In the genomic region with DNA sequence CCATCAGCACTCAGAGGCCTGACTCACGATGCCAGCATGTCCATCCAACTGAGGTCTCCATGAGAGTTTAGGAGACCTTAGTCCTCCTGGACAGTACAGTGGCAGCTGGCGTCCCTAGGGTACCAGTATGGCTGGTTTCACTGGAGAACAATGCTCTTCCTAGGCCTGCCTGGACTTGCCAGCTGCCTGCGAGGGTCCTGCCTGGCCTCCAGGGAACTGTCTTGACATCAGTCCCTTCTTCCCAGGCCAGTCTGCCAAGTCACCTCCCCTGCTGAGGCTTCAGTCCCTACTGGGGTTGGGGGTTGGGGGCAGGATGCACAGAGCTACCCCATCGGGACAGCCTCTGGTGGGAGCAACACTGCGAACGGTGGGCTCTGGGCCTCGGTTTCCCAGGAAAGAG, we compare ENCODE assay signal across 23 mouse cellular contexts. TPM values are rescaled to one million over a fixed set of nuclear protein-coding genes. Genes with fewer than 3 reads are reported as not detected.
A peak's percentile ranks its signal among the peaks of the same experiment; 100 is the strongest.
DNase-seq lines count a peak whose midpoint lies in the region; ATAC-seq and TF ChIP-seq lines count a peak whose summit lies in the region.
"Had no signal": no experiment of that assay in that cellular context is flagged by ENCODE, and none has a peak within 500 bp of the region (broad histone marks: within the 10 kb centered on the region; RNA-seq: fewer than 3 reads in every experiment).

No protein-coding gene starts in this region.

- H3K27me3 ChIP-seq in forebrain, embryonic 10.5 days (ENCODE audit: poor library complexity, severe bottlenecking) = peaks cover under 1% of the 10 kb centered on the region; the same call in 1 of the 2 replicates
- H3K27me3 ChIP-seq in forebrain, postnatal 0 days (ENCODE audit: insufficient read depth, low read length) = no peaks in the 10 kb centered on the region
- H3K27me3 ChIP-seq in heart, embryonic 11.5 days (ENCODE audit: control insufficient read depth, insufficient read depth, low read length) = peaks cover 2% of the 10 kb centered on the region; the same call in 1 of the 2 replicates
- H3K27me3 ChIP-seq in heart, embryonic 12.5 days (replicated peaks) = no peaks in the 10 kb centered on the region
- no peaks in the 10 kb centered on the region for H3K27me3 ChIP-seq in kidney, postnatal 0 days (ENCODE audit: insufficient read depth, low read length)
- H3K27me3 ChIP-seq in embryonic facial prominence, embryonic 12.5 days = no peaks in the 10 kb centered on the region
- H3K27me3 ChIP-seq: embryonic facial prominence, embryonic 13.5 days; heart, embryonic 15.5 days; intestine, embryonic 15.5 days had no signal

- no peaks in the 10 kb centered on the region for H3K9me3 ChIP-seq in forebrain, embryonic 10.5 days
- H3K9me3 ChIP-seq in forebrain, postnatal 0 days (ENCODE audit: low read length) = no peaks in the 10 kb centered on the region
- H3K9me3 ChIP-seq in heart, embryonic 11.5 days (replicated peaks; ENCODE audit: control insufficient read depth, low read length) = no peaks in the 10 kb centered on the region
- H3K9me3 ChIP-seq in heart, embryonic 12.5 days (replicated peaks) = no peaks in the 10 kb centered on the region
- no peaks in the 10 kb centered on the region for H3K9me3 ChIP-seq in kidney, postnatal 0 days (replicated peaks; ENCODE audit: low read length)
- H3K9me3 ChIP-seq in embryonic facial prominence, embryonic 12.5 days = no peaks in the 10 kb centered on the region
- H3K9me3 ChIP-seq: embryonic facial prominence, embryonic 13.5 days; heart, embryonic 15.5 days; intestine, embryonic 15.5 days had no signal

- no peak overlapping the region for H3K4me2 ChIP-seq in forebrain, postnatal 0 days (ENCODE audit: low read depth)
- H3K4me2 ChIP-seq in heart, embryonic 11.5 days = no peak overlapping the region
- H3K4me2 ChIP-seq in heart, embryonic 12.5 days = no peak overlapping the region
- H3K4me2 ChIP-seq in kidney, postnatal 0 days (ENCODE audit: low read length) = no peak overlapping the region
- H3K4me2 ChIP-seq in embryonic facial prominence, embryonic 12.5 days (replicated peaks) = no peak overlapping the region
- H3K4me2 ChIP-seq: embryonic facial prominence, embryonic 13.5 days; heart, embryonic 15.5 days; intestine, embryonic 15.5 days had no signal

- peaks cover 53% of the 10 kb centered on the region for H3K4me1 ChIP-seq in forebrain, embryonic 10.5 days
- peaks cover 13% of the 10 kb centered on the region for H3K4me1 ChIP-seq in forebrain, postnatal 0 days (ENCODE audit: insufficient read depth)
- H3K4me1 ChIP-seq in heart, embryonic 11.5 days (ENCODE audit: control insufficient read depth, insufficient read depth, low read length) = peaks cover 18% of the 10 kb centered on the region
- H3K4me1 ChIP-seq in heart, embryonic 12.5 days (replicated peaks) = peaks cover 28% of the 10 kb centered on the region
- H3K4me1 ChIP-seq in kidney, postnatal 0 days (replicated peaks; ENCODE audit: insufficient read depth, low read length) = peaks cover 9% of the 10 kb centered on the region; the same call in 1 of the 2 replicates
- H3K4me1 ChIP-seq in embryonic facial prominence, embryonic 12.5 days = peaks cover 27% of the 10 kb centered on the region

- H3K27ac ChIP-seq in forebrain, embryonic 10.5 days = peak overlapping the region; percentile 73
- no peak overlapping the region for H3K27ac ChIP-seq in forebrain, postnatal 0 days (ENCODE audit: low read depth, low read length)
- H3K27ac ChIP-seq in heart, embryonic 11.5 days (ENCODE audit: low read depth, low read length) = no peak overlapping the region
- no peak overlapping the region for H3K27ac ChIP-seq in heart, embryonic 12.5 days (ENCODE audit: poor library complexity, severe bottlenecking)
- 0 out of 2 replicates have a peak overlapping the region, but pooled peaks have one; percentile 4 for H3K27ac ChIP-seq in kidney, postnatal 0 days
- H3K27ac ChIP-seq in embryonic facial prominence, embryonic 12.5 days = peak overlapping the region; percentile 32
- H3K27ac ChIP-seq: embryonic facial prominence, embryonic 13.5 days; heart, embryonic 15.5 days had no signal

- DNase-seq in forebrain, embryonic 10.5 days (ENCODE audit: extremely low spot score, low spot score) = no peak
- DNase-seq in forebrain, postnatal 0 days = no peak
- DNase-seq in kidney, postnatal 0 days (ENCODE audit: low spot score) = no peak
- no peak for DNase-seq in kidney, postnatal 36 days
- DNase-seq in layer of hippocampus, postnatal 25 days (ENCODE audit: extremely low spot score in 1 of 2, low spot score in 1 of 2) = no peak
- DNase-seq: adrenal gland, postnatal 10 days; B cell, adult 2 months; cerebellum, adult 11 months; cerebellum, adult 8-10 months; cerebellum, postnatal 14 days; embryo, embryonic 11 days; gastrocnemius, postnatal 10 days; heart, postnatal 14 days had no signal

- H3K36me3 ChIP-seq in forebrain, embryonic 10.5 days (replicated peaks) = no peaks in the 10 kb centered on the region
- no peaks in the 10 kb centered on the region for H3K36me3 ChIP-seq in forebrain, postnatal 0 days (ENCODE audit: insufficient read depth)
- H3K36me3 ChIP-seq in heart, embryonic 11.5 days (ENCODE audit: control insufficient read depth, insufficient read depth, low read length) = no peaks in the 10 kb centered on the region
- H3K36me3 ChIP-seq in heart, embryonic 12.5 days = no peaks in the 10 kb centered on the region
- no peaks in the 10 kb centered on the region for H3K36me3 ChIP-seq in kidney, postnatal 0 days (ENCODE audit: insufficient read depth, low read length)
- H3K36me3 ChIP-seq in embryonic facial prominence, embryonic 12.5 days = no peaks in the 10 kb centered on the region
- H3K36me3 ChIP-seq: embryonic facial prominence, embryonic 13.5 days; heart, embryonic 15.5 days; intestine, embryonic 15.5 days had no signal

- no peak for TF ChIP-seq CTCF in forebrain, postnatal 0 days (IDR thresholded peaks at IDR 0.05; ENCODE audit: low read depth)
- TF ChIP-seq CTCF in kidney, postnatal 0 days (IDR thresholded peaks at IDR 0.05; ENCODE audit: low read depth) = no peak

- H3K4me3 ChIP-seq in forebrain, embryonic 10.5 days = no peak overlapping the region
- H3K4me3 ChIP-seq in forebrain, postnatal 0 days (ENCODE audit: low read depth, low read length) = no peak overlapping the region
- no peak overlapping the region for H3K4me3 ChIP-seq in heart, embryonic 11.5 days (ENCODE audit: low read depth, low read length)
- H3K4me3 ChIP-seq in heart, embryonic 12.5 days = no peak overlapping the region
- H3K4me3 ChIP-seq in kidney, postnatal 0 days (replicated peaks; ENCODE audit: low read depth, low read length) = no peak overlapping the region
- no peak overlapping the region for H3K4me3 ChIP-seq in embryonic facial prominence, embryonic 12.5 days
- H3K4me3 ChIP-seq: embryonic facial prominence, embryonic 13.5 days; heart, embryonic 15.5 days; intestine, embryonic 15.5 days had no signal

- H3K9ac ChIP-seq in forebrain, postnatal 0 days = no peak overlapping the region
- peak overlapping the region; percentile 22; the same call in 1 of the 2 replicates for H3K9ac ChIP-seq in heart, embryonic 11.5 days (ENCODE audit: low read depth, low read length)
- no peak overlapping the region for H3K9ac ChIP-seq in heart, embryonic 12.5 days
- H3K9ac ChIP-seq in kidney, postnatal 0 days (ENCODE audit: low read depth, low read length) = no peak overlapping the region
- no peak overlapping the region for H3K9ac ChIP-seq in embryonic facial prominence, embryonic 12.5 days
- H3K9ac ChIP-seq: embryonic facial prominence, embryonic 13.5 days; heart, embryonic 15.5 days; intestine, embryonic 15.5 days had no signal

- ATAC-seq in forebrain, postnatal 0 days = no peak
- ATAC-seq in heart, embryonic 11.5 days (replicated peaks; ENCODE audit: insufficient number of reproducible peaks, low FRiP score, low TSS enrichment) = no peak
- ATAC-seq in heart, embryonic 12.5 days (ENCODE audit: insufficient number of reproducible peaks, low FRiP score) = no peak
- no peak for ATAC-seq in kidney, postnatal 0 days (replicated peaks; ENCODE audit: low FRiP score, low read depth)
- ATAC-seq in embryonic facial prominence, embryonic 12.5 days (ENCODE audit: insufficient number of reproducible peaks, insufficient read depth, low FRiP score, low TSS enrichment) = no peak
- ATAC-seq: CD4-positive, CD25-positive, alpha-beta regulatory T cell, adult 4 months; forebrain, embryonic 14.5 days; intestine, embryonic 15.5 days had no signal

- 89% methylated on average over 7 of the region's 7 CpGs for WGBS in forebrain, embryonic 10.5 days
- 86% methylated on average over 7 of the region's 7 CpGs for WGBS in forebrain, postnatal 0 days
- 83% methylated on average over 7 of the region's 7 CpGs for WGBS in heart, embryonic 11.5 days (ENCODE audit: insufficient replicate concordance)
- WGBS in heart, embryonic 12.5 days = 86% methylated on average over 7 of the region's 7 CpGs
- 90% methylated on average over 7 of the region's 7 CpGs for WGBS in kidney, postnatal 0 days
- 81% methylated on average over 7 of the region's 7 CpGs for WGBS in embryonic facial prominence, embryonic 12.5 days

RNA-seq across cellular contexts. Expression of gene 1700001O22Rik, which starts 11.4 kb away (rescaled TPM):
- 3.3 and 4.8 TPM in 2 replicates for polyA plus RNA-seq in forebrain, embryonic 10.5 days (2016; fragmentation: Nextera tagmentation; extraction: Ambion mirVana)
- total RNA-seq in forebrain, postnatal 0 days (2014; rRNA removed) = 0.77 and 1.8 TPM in 2 replicates
- 1.4 and 1.5 TPM in 2 replicates for polyA plus RNA-seq in forebrain, postnatal 0 days (2015; fragmentation: Nextera tagmentation; extraction: Ambion mirVana)
- polyA plus RNA-seq in heart, embryonic 11.5 days (2014; fragmentation: Nextera tagmentation; extraction: Ambion mirVana) = 1.2 and 1.6 TPM in 2 replicates
- 1.0 and 2.2 TPM in 2 replicates for polyA plus RNA-seq in heart, embryonic 12.5 days (2016; fragmentation: Nextera tagmentation; extraction: Ambion mirVana)
- 4.6 TPM in 2 replicates for polyA plus RNA-seq in kidney, postnatal 0 days (2015; fragmentation: Nextera tagmentation; extraction: Ambion mirVana)
- polyA plus RNA-seq in embryonic facial prominence, embryonic 12.5 days (2016; fragmentation: Nextera tagmentation; extraction: Ambion mirVana) = 3.8 and 4.0 TPM in 2 replicates
- total RNA-seq in layer of hippocampus, postnatal 25 days (2021) = 1 to 10 TPM; 4.0 to 5.5 TPM
- total RNA-seq: common myeloid progenitor, adult 5-6 weeks had no signal

RNA-seq across cellular contexts. Expression of gene Ntmt1, which starts 15.6 kb away (rescaled TPM):
- 124 and 131 TPM in 2 replicates for polyA plus RNA-seq in forebrain, embryonic 10.5 days (2016; fragmentation: Nextera tagmentation; extraction: Ambion mirVana)
- 87.6 and 105 TPM in 2 replicates for total RNA-seq in forebrain, postnatal 0 days (2014; rRNA removed)
- 106 and 107 TPM in 2 replicates for polyA plus RNA-seq in forebrain, postnatal 0 days (2015; fragmentation: Nextera tagmentation; extraction: Ambion mirVana)
- polyA plus RNA-seq in heart, embryonic 11.5 days (2014; fragmentation: Nextera tagmentation; extraction: Ambion mirVana) = 82.6 and 87.5 TPM in 2 replicates
- polyA plus RNA-seq in heart, embryonic 12.5 days (2016; fragmentation: Nextera tagmentation; extraction: Ambion mirVana) = 77.2 and 78.8 TPM in 2 replicates
- polyA plus RNA-seq in kidney, postnatal 0 days (2015; fragmentation: Nextera tagmentation; extraction: Ambion mirVana) = 77.4 and 81.4 TPM in 2 replicates
- 105 and 106 TPM in 2 replicates for polyA plus RNA-seq in embryonic facial prominence, embryonic 12.5 days (2016; fragmentation: Nextera tagmentation; extraction: Ambion mirVana)
- 10 to 100 TPM; 34.8 to 35.2 TPM for total RNA-seq in layer of hippocampus, postnatal 25 days (2021)

RNA-seq across cellular contexts. Expression of gene Asb6, which starts 38.1 kb away (rescaled TPM):
- polyA plus RNA-seq in forebrain, embryonic 10.5 days (2016; fragmentation: Nextera tagmentation; extraction: Ambion mirVana) = 47.5 and 51.2 TPM in 2 replicates
- total RNA-seq in forebrain, postnatal 0 days (2014; rRNA removed) = 32.7 and 45.2 TPM in 2 replicates
- 31.3 and 36.0 TPM in 2 replicates for polyA plus RNA-seq in forebrain, postnatal 0 days (2015; fragmentation: Nextera tagmentation; extraction: Ambion mirVana)
- polyA plus RNA-seq in heart, embryonic 11.5 days (2014; fragmentation: Nextera tagmentation; extraction: Ambion mirVana) = 20.2 and 22.8 TPM in 2 replicates
- 24.2 and 25.5 TPM in 2 replicates for polyA plus RNA-seq in heart, embryonic 12.5 days (2016; fragmentation: Nextera tagmentation; extraction: Ambion mirVana)
- polyA plus RNA-seq in kidney, postnatal 0 days (2015; fragmentation: Nextera tagmentation; extraction: Ambion mirVana) = 26.1 and 26.9 TPM in 2 replicates
- polyA plus RNA-seq in embryonic facial prominence, embryonic 12.5 days (2016; fragmentation: Nextera tagmentation; extraction: Ambion mirVana) = 40.0 and 41.8 TPM in 2 replicates
- total RNA-seq in layer of hippocampus, postnatal 25 days (2021) = 10 to 100 TPM; 35.1 to 40.1 TPM

RNA-seq across cellular contexts. Expression of gene Prrx2, which starts 42.7 kb away (rescaled TPM):
- 27.7 and 31.9 TPM in 2 replicates for polyA plus RNA-seq in forebrain, embryonic 10.5 days (2016; fragmentation: Nextera tagmentation; extraction: Ambion mirVana)
- 2.5 and 4.1 TPM in 2 replicates for total RNA-seq in forebrain, postnatal 0 days (2014; rRNA removed)
- polyA plus RNA-seq in forebrain, postnatal 0 days (2015; fragmentation: Nextera tagmentation; extraction: Ambion mirVana) = 3.6 and 3.7 TPM in 2 replicates
- 55.8 and 63.2 TPM in 2 replicates for polyA plus RNA-seq in heart, embryonic 11.5 days (2014; fragmentation: Nextera tagmentation; extraction: Ambion mirVana)
- polyA plus RNA-seq in heart, embryonic 12.5 days (2016; fragmentation: Nextera tagmentation; extraction: Ambion mirVana) = 58.8 and 63.9 TPM in 2 replicates
- polyA plus RNA-seq in kidney, postnatal 0 days (2015; fragmentation: Nextera tagmentation; extraction: Ambion mirVana) = 5.8 and 6.9 TPM in 2 replicates
- 106 and 121 TPM in 2 replicates for polyA plus RNA-seq in embryonic facial prominence, embryonic 12.5 days (2016; fragmentation: Nextera tagmentation; extraction: Ambion mirVana)
- 1 to 10 TPM; 1.7 to 3.3 TPM for total RNA-seq in layer of hippocampus, postnatal 25 days (2021)
- total RNA-seq: common myeloid progenitor, adult 5-6 weeks; MEL had no signal
- polyA plus RNA-seq: CD4-positive, CD25-positive, alpha-beta regulatory T cell, adult 4 months had no signal

Comparison
In these comparisons a context has a peak if more than half of its experiments do, and no peak if none do; other contexts are left out.
1. H3K27ac ChIP-seq: peak in forebrain, embryonic 10.5 days (single experiment), kidney, postnatal 0 days (single experiment) and embryonic facial prominence, embryonic 12.5 days (single experiment); none in forebrain, postnatal 0 days (single experiment), heart, embryonic 11.5 days (single experiment) and heart, embryonic 12.5 days (single experiment).